Mouse (Mus musculus) bone marrow macrophage, adult 2 months (primary cell): ENCODE measurements around the gene Rccd1. TPM values are rescaled to one million over a fixed set of nuclear protein-coding genes. Genes with fewer than 3 reads are reported as not detected.
"Not testable (repeated sequence)": the region's sequence is repeated elsewhere in the genome, so short reads cannot be mapped to it uniquely, and the experiment has no call there.

Source experiments
- H3K27ac ChIP-seq: 2 replicates; pipeline ENCODE4 v1.5.1; 2012; ENCODE audit warnings: low read depth, low read length; ENCODE audit not compliant: insufficient read depth
- H3K4me1 ChIP-seq: 2 replicates; pipeline ENCODE4 v1.6.1; 2012; ENCODE audit warnings: low read length; ENCODE audit not compliant: control insufficient read depth, insufficient read depth
- H3K4me3 ChIP-seq: 2 replicates; pipeline ENCODE4 v1.5.1; 2012; ENCODE audit warnings: mild to moderate bottlenecking, low read length, moderate library complexity; ENCODE audit not compliant: insufficient read depth
- CTCF ChIP-seq: IDR thresholded peaks from 2 replicates; pipeline ENCODE4 v1.5.1; 2012; ENCODE audit warnings: low read depth, mild to moderate bottlenecking, low read length, moderate library complexity
- POLR2A ChIP-seq: IDR thresholded peaks from 2 replicates; pipeline ENCODE4 v1.6.1; 2012; ENCODE audit warnings: mild to moderate bottlenecking, low read depth, low read length, borderline replicate concordance
- polyA plus RNA-seq: library from polyadenylated mRNA; stranded (reverse); fragments of >200 nt; gene quantifications from 2 replicates; pipeline ENCODE4 v1.2.4, GENCODE M21; 2012; ENCODE audit not compliant: missing spikeins, insufficient read depth, insufficient read length

Gene Rccd1
- polyA plus RNA-seq, 1 experiment = 6.8 TPM

DNA sequence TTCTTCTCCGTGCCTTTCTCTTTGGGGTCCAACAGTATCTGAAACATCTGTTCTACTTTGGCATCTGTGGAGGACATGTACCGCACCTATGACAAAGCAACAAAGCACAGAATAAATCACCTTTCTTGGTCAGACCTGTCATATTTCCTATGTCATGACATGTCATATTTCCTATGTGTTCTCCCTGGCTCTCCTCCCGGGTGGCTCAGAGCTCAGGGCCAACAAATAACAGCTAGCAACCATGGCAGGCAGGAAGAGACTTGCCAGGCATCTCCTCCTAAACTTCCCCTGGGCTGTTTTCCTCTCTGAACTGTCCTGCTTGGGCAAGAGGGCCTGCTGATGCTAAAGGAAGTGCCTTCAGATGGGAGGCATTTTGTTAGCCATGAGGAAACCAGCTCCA is 12.7 kb upstream of the Rccd1 start:
- H3K27ac ChIP-seq = no peak overlapping the region
- TF ChIP-seq POLR2A (no peak), CTCF (no peak)

GRCm38 (mm10) chr7:80334848-80335247 is 10.6 kb upstream of the Rccd1 start:
- TF ChIP-seq CTCF (no peak), POLR2A (no peak)
- Histone ChIP-seq H3K27ac (no peak overlapping the region), H3K4me1 (peaks cover 5% of the 10 kb centered on the region), H3K4me3 (no peak overlapping the region)

More for the DNA sequence above, 12.7 kb upstream of the Rccd1 start:
- no peak overlapping the region for H3K4me3 ChIP-seq
- H3K4me1 ChIP-seq = peaks cover 5% of the 10 kb centered on the region

- Histone ChIP-seq H3K4me3 (no peak overlapping the region), H3K27ac (no peak overlapping the region), H3K4me1 (no peaks in the 10 kb centered on the region)
- TF ChIP-seq POLR2A = no peak
- TF ChIP-seq CTCF = no peak
Measured at GRCm38 (mm10) chr7:80331433-80331832, 7.2 kb upstream of the Rccd1 start.

DNA sequence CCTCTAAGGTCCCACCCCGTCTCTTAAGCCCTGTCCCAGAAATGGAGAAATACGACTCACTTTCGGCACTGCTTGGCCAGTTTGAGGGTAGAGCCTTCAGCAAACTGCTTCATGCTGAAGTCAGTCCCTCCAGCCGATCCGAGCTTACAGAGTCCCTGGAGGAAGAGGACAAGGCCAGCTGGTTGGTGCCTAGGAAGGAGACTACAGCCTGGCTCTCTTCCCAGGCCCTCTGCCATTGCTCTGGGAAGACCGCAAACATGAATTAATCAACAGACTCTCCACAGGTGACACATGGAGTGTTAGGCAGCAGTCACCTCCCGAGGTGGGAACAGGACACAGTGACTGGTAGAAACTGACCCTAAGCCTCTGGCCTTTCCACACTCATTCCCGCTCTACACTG is 6.0 kb upstream of the Rccd1 start:
- H3K4me1 ChIP-seq = no peaks in the 10 kb centered on the region
- H3K4me3 ChIP-seq = no peak overlapping the region
- TF ChIP-seq POLR2A = no peak
- TF ChIP-seq CTCF = no peak
- H3K27ac ChIP-seq = no peak overlapping the region

GRCm38 (mm10) chr7:80326076-80326475 is 1.8 kb upstream of the Rccd1 start:
- no peak overlapping the region for H3K4me3 ChIP-seq
- peaks cover 8% of the 10 kb centered on the region for H3K4me1 ChIP-seq
- TF ChIP-seq CTCF = no peak
- TF ChIP-seq POLR2A = no peak
- H3K27ac ChIP-seq = no peak overlapping the region

DNA sequence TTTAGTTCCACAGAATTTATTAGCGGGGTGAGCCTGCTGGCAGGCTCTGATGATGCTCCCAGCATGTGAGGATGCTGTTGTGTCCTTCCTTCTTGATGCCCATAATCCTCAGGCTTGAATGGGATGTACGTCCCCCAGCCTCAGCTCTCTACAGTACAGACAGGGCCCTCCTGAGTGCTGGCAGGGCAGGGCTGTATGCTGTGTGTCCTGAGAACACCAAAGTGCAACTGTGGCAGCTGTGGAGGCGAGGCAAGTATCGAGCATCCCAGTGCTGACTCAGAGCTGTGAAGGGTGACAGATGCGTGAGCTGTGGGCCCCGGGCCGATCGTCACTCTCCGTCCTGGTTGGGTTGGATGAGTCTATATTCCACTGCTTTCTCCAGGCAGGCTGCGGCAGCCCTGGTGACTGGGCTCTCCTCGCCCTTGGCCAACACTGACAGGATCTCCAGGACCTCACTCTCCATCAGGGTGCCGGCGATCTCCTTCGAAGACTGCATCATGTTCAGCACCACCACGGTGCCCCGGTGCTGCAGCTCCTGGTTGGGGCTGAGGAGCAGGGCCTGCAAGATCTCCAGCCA is 1.1 kb upstream of the Rccd1 start:
- Histone ChIP-seq H3K27ac (no peak overlapping the region), H3K4me3 (no peak overlapping the region), H3K4me1 (peaks cover 8% of the 10 kb centered on the region)
- TF ChIP-seq POLR2A = no peak

GRCm38 (mm10) chr7:80324816-80325119 is 514 bp upstream of the Rccd1 start:
- H3K27ac ChIP-seq, H3K4me1 ChIP-seq: not testable (repeated sequence)
- peak overlapping the region; percentile 70; the same call in 1 of the 2 replicates for H3K4me3 ChIP-seq

DNA sequence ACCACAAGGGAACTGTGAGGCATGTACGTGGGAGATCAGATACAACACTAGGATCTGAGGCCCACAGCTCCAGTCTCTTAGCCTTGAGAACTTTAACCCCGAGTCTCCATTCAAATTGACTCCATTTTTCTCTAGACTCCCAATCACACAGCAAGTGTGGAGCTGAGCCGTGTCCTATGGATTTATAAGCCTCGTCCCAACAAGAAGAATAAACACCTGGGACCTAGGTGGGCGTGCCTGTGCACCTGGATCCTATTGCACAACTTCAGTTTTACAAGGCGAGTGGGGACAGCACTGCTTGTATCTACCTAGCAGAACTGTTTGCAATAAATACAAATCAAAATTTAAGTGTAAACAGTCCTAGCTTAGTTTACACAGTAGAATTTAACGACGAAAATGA is 918 bp downstream of the Rccd1 start:
- no peak for TF ChIP-seq POLR2A
- no peak for TF ChIP-seq CTCF
- no peak overlapping the region for H3K27ac ChIP-seq
- H3K4me3 ChIP-seq = peak overlapping the region; percentile 70
- peaks cover 8% of the 10 kb centered on the region for H3K4me1 ChIP-seq

GRCm38 (mm10) chr7:80319846-80320496 is 4.3 kb downstream of the Rccd1 start:
- no peak for TF ChIP-seq CTCF
- no peak for TF ChIP-seq POLR2A
- Histone ChIP-seq H3K4me3 (no peak overlapping the region), H3K4me1 (peaks cover 7% of the 10 kb centered on the region), H3K27ac (no peak overlapping the region)

DNA sequence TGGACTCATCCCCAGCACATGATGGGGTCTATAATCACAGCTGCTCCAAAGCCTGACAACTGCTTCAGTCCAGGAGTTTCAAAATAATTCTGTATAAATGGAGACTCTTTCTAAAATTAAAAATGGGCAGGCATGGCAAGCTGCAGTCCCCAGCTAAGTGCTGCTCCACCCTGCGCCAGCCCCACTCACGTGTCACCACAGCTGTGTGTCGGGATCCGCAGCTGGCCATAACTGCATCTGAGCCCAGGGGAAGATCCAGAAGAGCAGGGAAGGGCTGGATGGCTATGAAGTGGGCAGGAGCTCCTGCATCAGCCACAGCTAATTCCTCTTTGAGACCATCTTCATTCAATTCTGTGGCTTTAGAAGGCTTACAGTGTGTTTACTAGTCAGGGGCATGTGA is 5.6 kb downstream of the Rccd1 start:
- H3K4me3 ChIP-seq = no peak overlapping the region
- TF ChIP-seq CTCF (no peak), POLR2A (no peak)
- H3K27ac ChIP-seq = no peak overlapping the region
- peaks cover 6% of the 10 kb centered on the region for H3K4me1 ChIP-seq
